Mouse (Mus musculus) hindbrain, embryonic 14.5 days (tissue): Measurements from ENCODE around the gene Nenf. TPM values are rescaled to one million over a fixed set of nuclear protein-coding genes. Genes with fewer than 3 reads are reported as not detected.
A peak's percentile ranks its signal among the peaks of the same experiment; 100 is the strongest.

Experiments
- ATAC-seq: fragments of 200-750 bp; cut with Nextera tagmentation; 2 replicates; pipeline ENCODE4 v1.8.0; 2017; ENCODE audit warnings: moderate number of reproducible peaks, mild to moderate bottlenecking, moderate TSS enrichment, moderate library complexity; ENCODE audit not compliant: low FRiP score
- DNase-seq: peaks from one replicate; pipeline ENCODE4 v3.0.0-alpha.2; 2015; ENCODE audit warnings: low spot score
- H3K27ac ChIP-seq: fragments of 300-500 bp; sonication (generic); 2 replicates; pipeline ENCODE4 v1.5.1; 2014; ENCODE audit warnings: mild to moderate bottlenecking, moderate library complexity
- H3K27me3 ChIP-seq: fragments of 300-500 bp; sonication (generic); 2 replicates; pipeline ENCODE4 v1.6.1; 2014; ENCODE audit warnings: mild to moderate bottlenecking, low read length, mixed read lengths; ENCODE audit not compliant: control insufficient read depth, insufficient read depth
- H3K36me3 ChIP-seq: fragments of 300-500 bp; sonication (generic); replicated peaks from 2 replicates; pipeline ENCODE4 v1.6.1; 2014; ENCODE audit not compliant: control insufficient read depth, insufficient read depth
- H3K4me1 ChIP-seq: fragments of 300-500 bp; sonication (generic); replicated peaks from 2 replicates; pipeline ENCODE4 v1.6.1; 2014; ENCODE audit warnings: antibody characterized with exemption, low read length, mixed read lengths; ENCODE audit not compliant: control insufficient read depth, insufficient read depth
- H3K4me2 ChIP-seq: fragments of 300-500 bp; sonication (generic); replicated peaks from 2 replicates; pipeline ENCODE4 v1.6.1; 2014; ENCODE audit warnings: mild to moderate bottlenecking, moderate library complexity
- H3K4me3 ChIP-seq: fragments of 300-500 bp; sonication (generic); replicated peaks from 2 replicates; pipeline ENCODE4 v1.5.1; 2014; ENCODE audit warnings: mild to moderate bottlenecking, low read length
- H3K9ac ChIP-seq: fragments of 300-500 bp; sonication (generic); 2 replicates; pipeline ENCODE4 v1.6.1; 2014
- H3K9me3 ChIP-seq: fragments of 300-500 bp; sonication (generic); 2 replicates; pipeline ENCODE4 v1.6.1; 2016; ENCODE audit warnings: low read length; ENCODE audit not compliant: control insufficient read depth
- WGBS: fragments of 180-500 bp; shearing (Covaris S2); extraction: QIAGEN DNeasy Blood & Tissue Kit; methylation state at CpG from one replicate; pipeline ENCODE4 v1.1.7; 2014; 5-methylcytosine and 5-hydroxymethylcytosine counted together
- polyA plus RNA-seq: library from polyadenylated mRNA; unstranded; fragments of >200 nt; fragmentation: Nextera tagmentation; extraction: Ambion mirVana; gene quantifications from 2 replicates; pipeline ENCODE4 v1.2.1, GENCODE M21; 2014

Nenf gene
- polyA plus RNA-seq, 1 experiment from 2014 or later: 166 TPM

DNA sequence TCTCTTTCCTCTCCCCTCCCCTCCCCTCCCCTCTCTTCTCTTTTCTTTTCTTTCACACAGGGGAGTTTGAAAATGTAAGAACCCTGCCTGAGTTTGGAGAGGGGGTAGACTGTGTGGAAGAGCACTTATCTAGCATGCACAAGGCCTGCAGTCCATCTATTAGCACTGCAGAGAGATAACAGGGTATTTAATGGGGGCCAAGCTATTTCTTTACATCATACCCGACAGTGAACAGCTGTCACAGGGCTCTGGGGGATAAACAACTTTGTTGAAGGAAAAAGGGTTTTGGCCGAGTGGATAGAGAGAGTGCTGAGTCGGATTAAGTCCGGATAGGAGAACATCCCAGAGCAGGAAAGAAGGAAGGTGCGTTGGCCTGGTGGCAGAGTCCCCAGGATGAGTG lies 31.0 kb upstream of the Nenf start:
- no peaks in the 10 kb centered on the region for H3K9me3 ChIP-seq
- H3K4me2 ChIP-seq: no peak overlapping the region
- H3K36me3 ChIP-seq: peaks cover 90% of the 10 kb centered on the region
- H3K4me1 ChIP-seq: no peaks in the 10 kb centered on the region
- no peak overlapping the region for H3K9ac ChIP-seq
- 68% methylated on average over 5 of the region's 5 CpGs for whole genome bisulfite sequencing
- H3K27me3 ChIP-seq: no peaks in the 10 kb centered on the region
- no peak overlapping the region for H3K4me3 ChIP-seq
- ATAC-seq (no peak), DNase-seq (no peak)
- no peak overlapping the region for H3K27ac ChIP-seq

DNA sequence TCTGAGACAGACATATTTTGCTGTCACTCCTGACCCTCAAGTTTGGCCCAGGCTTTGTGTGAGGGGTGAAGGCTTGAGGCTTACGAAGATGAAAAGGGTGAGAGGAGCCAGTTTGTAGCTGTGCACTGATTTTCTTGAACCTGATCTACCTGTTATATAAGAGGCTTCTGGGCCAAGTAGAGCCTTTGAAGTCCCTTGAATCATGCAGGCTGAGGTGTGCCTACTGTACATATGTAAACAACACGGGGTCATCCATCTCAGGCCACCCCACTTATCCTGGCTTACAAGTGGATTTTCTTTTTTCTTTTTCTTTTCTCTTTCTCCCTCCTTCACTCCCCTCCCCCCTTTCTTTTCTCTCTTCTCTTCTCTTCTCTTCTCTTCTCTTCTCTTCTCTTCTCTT lies 30.6 kb upstream of the Nenf start:
- Histone ChIP-seq H3K27ac (no peak overlapping the region), H3K9me3 (no peaks in the 10 kb centered on the region), H3K4me1 (no peaks in the 10 kb centered on the region), H3K4me2 (no peak overlapping the region), H3K4me3 (no peak overlapping the region), H3K36me3 (peaks cover 91% of the 10 kb centered on the region), H3K9ac (no peak overlapping the region), H3K27me3 (no peaks in the 10 kb centered on the region)
- DNase-seq (no peak), ATAC-seq (no peak)
- WGBS: 98% methylated on average over 2 of the region's 2 CpGs

DNA sequence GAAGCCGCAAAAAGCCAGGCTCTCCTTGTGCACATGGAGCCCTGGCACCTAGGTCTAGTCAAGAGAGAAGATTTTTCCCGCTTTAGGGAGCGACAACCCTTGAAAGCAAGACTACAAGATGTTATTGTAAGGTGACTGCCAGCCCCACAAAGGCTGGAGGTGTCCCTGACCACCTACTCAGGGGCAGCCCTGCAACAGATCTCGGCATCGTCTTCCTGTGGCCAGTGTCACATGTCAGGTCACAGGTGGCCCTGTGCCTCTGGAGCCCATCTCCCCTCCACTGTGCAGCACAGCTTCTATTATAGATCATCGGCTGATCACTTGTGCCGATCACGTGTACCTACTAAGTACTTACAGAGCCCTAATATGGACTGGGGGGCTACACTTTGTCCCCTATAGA lies 29.6 kb upstream of the Nenf start:
- H3K4me1 ChIP-seq: no peaks in the 10 kb centered on the region
- peaks cover 94% of the 10 kb centered on the region for H3K36me3 ChIP-seq
- 94% methylated on average over 8 of the region's 8 CpGs for WGBS
- H3K4me2 ChIP-seq: no peak overlapping the region
- no peak for DNase-seq
- H3K9me3 ChIP-seq: no peaks in the 10 kb centered on the region
- H3K27ac ChIP-seq: no peak overlapping the region
- H3K4me3 ChIP-seq: no peak overlapping the region
- no peak for ATAC-seq
- H3K9ac ChIP-seq: no peak overlapping the region
- H3K27me3 ChIP-seq: no peaks in the 10 kb centered on the region

DNA sequence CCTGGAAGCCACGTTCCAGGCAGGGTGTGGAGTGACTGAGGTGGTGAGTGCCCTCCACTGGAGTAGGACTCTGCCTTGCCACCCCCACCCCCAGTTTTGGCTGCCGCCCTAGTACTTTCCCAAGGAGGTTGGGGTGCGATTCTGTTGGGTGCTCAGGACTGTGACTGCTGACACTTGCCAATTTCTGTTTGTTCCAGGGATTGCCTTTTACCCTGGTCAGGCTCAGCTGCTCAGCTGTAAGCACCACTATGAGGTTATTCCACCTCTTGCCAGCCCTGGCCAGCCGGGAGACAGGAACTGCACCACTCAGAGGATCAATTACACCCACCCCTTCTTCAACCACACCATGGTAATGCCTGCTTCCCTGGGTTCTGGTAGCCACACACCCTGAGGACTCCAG lies 22.5 kb upstream of the Nenf start:
- whole genome bisulfite sequencing: 91% methylated on average over 4 of the region's 4 CpGs
- H3K36me3 ChIP-seq: peaks cover 81% of the 10 kb centered on the region

DNA sequence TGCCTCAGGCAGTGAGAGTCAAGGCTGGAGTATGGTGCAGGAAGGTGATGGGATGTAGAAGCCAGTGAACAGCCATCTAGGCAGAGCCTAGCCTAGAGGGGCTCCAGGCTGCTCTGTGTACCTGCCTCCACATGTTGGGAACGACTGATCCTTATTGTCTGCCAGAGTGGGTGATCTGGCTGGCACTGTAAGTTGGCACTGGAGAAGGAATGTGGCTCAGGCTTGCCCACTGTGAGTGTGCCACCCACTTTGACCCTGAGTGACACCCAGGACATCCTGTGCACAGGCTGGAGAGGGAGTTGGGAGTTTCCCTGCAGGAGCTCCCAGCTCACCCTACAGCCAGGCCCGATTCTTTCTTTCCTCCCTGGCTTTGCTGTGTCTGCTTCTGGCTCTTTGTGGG lies 21.9 kb upstream of the Nenf start:
- Histone ChIP-seq H3K9me3 (no peaks in the 10 kb centered on the region), H3K4me1 (no peaks in the 10 kb centered on the region), H3K4me3 (no peak overlapping the region), H3K36me3 (peaks cover 75% of the 10 kb centered on the region), H3K27ac (no peak overlapping the region), H3K27me3 (no peaks in the 10 kb centered on the region), H3K4me2 (no peak overlapping the region), H3K9ac (no peak overlapping the region)
- 95% methylated on average over 2 of the region's 2 CpGs for WGBS
- DNase-seq (no peak), ATAC-seq (no peak)

More for the DNA sequence above, 22.5 kb upstream of the Nenf start:
- DNase-seq (no peak), ATAC-seq (no peak)
- no peaks in the 10 kb centered on the region for H3K27me3 ChIP-seq
- no peak overlapping the region for H3K27ac ChIP-seq
- H3K9me3 ChIP-seq: no peaks in the 10 kb centered on the region
- H3K4me1 ChIP-seq: no peaks in the 10 kb centered on the region
- no peak overlapping the region for H3K9ac ChIP-seq
- H3K4me2 ChIP-seq: no peak overlapping the region
- no peak overlapping the region for H3K4me3 ChIP-seq

DNA sequence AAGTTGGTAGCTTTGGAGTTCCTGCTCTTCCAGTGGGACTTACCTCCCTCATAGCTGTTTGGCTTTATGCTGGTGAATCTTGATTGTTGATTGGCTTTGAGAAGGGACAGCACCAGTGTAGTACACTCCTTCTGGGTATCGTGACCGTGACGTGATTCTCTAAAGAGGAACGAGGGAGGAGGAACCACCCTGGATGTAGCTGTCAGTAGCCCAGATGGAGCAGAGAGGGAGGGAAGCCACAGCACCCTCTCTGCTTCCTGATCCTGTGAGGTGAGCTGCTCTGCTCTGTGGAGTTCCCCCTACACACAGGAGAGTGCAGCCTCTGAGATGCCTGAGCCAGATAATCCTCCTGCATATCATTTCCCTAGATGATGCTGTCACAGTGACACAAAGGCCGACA lies 16.5 kb upstream of the Nenf start:
- H3K4me3 ChIP-seq: no peak overlapping the region
- ATAC-seq (no peak), DNase-seq (no peak)
- no peak overlapping the region for H3K4me2 ChIP-seq
- peaks cover 59% of the 10 kb centered on the region for H3K36me3 ChIP-seq
- 77% methylated on average over 5 of the region's 5 CpGs for WGBS
- no peaks in the 10 kb centered on the region for H3K9me3 ChIP-seq
- no peak overlapping the region for H3K27ac ChIP-seq
- H3K4me1 ChIP-seq: no peaks in the 10 kb centered on the region
- H3K27me3 ChIP-seq: no peaks in the 10 kb centered on the region
- H3K9ac ChIP-seq: no peak overlapping the region

DNA sequence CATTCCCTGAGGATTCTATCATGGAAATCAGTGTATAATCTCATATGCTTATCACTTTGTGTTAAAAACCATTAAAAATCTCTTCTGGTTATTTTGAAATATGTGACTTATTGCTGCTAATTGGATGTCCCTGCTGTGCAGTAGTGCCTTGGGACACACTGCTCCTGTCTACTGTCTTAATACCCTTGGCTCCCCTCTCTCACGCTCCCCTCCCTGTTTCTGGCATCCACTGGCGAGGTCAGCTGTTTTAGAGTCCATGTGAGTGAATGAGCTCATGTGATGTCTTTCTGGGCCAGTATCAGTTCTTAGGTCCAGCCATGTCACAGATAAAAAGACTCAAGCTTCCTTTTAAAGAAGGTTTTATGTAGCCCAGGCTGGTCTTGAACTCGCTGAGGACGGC lies 12.4 kb upstream of the Nenf start:
- 87% methylated on average over 4 of the region's 4 CpGs for WGBS

DNA sequence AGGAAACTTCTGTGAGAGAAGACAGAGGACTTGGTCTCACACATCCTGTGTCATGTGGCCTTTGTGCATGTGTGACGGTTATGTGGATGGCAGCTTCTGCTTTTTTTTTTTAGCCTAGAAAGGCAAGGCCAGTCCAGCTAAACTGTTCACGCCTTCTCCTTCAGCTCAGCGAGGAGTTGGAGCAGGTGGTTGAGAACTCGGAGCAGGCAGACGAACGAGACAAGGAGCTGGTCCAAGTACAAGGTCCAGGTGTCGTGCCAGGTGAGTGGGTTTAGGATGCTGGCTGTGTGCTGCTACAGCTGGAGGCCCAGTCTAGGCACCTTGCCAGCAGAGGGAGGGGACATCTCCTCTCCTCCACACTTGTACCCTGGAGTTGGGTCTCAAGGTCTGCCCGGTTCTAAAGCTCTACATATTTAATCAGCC lies 10.0 kb upstream of the Nenf start:
- WGBS: 75% methylated on average over 8 of the region's 8 CpGs
- Histone ChIP-seq H3K4me3 (no peak overlapping the region), H3K27me3 (no peaks in the 10 kb centered on the region), H3K36me3 (peaks cover 16% of the 10 kb centered on the region), H3K4me2 (peak overlapping the region; percentile 57), H3K27ac (no peak overlapping the region), H3K9me3 (no peaks in the 10 kb centered on the region), H3K4me1 (peaks cover 29% of the 10 kb centered on the region), H3K9ac (no peak overlapping the region)
- no peak for ATAC-seq
- DNase-seq: no peak

More for the DNA sequence above, 12.4 kb upstream of the Nenf start:
- H3K9ac ChIP-seq: no peak overlapping the region
- H3K36me3 ChIP-seq: peaks cover 32% of the 10 kb centered on the region
- H3K4me2 ChIP-seq: no peak overlapping the region
- ATAC-seq (no peak), DNase-seq (no peak)
- H3K9me3 ChIP-seq: no peaks in the 10 kb centered on the region
- H3K27me3 ChIP-seq: no peaks in the 10 kb centered on the region
- peaks cover 25% of the 10 kb centered on the region for H3K4me1 ChIP-seq
- H3K27ac ChIP-seq: no peak overlapping the region
- no peak overlapping the region for H3K4me3 ChIP-seq

DNA sequence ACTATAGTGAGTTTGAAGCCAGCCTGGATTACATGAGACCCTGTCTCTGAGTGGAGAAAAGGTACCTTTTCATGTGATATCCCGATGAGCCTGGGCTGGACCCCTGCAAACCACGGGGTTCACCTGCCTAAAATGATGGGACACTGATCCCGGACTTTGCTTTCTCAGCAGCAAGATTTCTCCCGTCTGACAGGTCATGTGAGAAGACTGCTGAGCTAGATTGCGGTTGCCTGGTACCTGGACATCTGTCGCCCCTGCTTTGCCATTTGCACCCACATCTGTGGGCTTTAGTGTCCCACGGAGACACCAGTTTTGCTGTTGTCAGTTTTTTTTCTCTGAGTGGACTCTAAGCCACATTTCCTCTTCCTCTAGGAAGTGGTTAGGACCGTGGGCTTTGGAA lies 9.3 kb upstream of the Nenf start:
- peaks cover 29% of the 10 kb centered on the region for H3K4me1 ChIP-seq
- H3K9me3 ChIP-seq: no peaks in the 10 kb centered on the region
- no peak overlapping the region for H3K27ac ChIP-seq
- peak overlapping the region; percentile 66 for H3K4me3 ChIP-seq
- DNase-seq (no peak), ATAC-seq (no peak)
- H3K4me2 ChIP-seq: peak overlapping the region; percentile 57
- H3K27me3 ChIP-seq: no peaks in the 10 kb centered on the region
- 82% methylated on average over 8 of the region's 8 CpGs for WGBS
- peaks cover 9% of the 10 kb centered on the region for H3K36me3 ChIP-seq
- H3K9ac ChIP-seq: peak overlapping the region; percentile 81; the same call in 1 of the 2 replicates

DNA sequence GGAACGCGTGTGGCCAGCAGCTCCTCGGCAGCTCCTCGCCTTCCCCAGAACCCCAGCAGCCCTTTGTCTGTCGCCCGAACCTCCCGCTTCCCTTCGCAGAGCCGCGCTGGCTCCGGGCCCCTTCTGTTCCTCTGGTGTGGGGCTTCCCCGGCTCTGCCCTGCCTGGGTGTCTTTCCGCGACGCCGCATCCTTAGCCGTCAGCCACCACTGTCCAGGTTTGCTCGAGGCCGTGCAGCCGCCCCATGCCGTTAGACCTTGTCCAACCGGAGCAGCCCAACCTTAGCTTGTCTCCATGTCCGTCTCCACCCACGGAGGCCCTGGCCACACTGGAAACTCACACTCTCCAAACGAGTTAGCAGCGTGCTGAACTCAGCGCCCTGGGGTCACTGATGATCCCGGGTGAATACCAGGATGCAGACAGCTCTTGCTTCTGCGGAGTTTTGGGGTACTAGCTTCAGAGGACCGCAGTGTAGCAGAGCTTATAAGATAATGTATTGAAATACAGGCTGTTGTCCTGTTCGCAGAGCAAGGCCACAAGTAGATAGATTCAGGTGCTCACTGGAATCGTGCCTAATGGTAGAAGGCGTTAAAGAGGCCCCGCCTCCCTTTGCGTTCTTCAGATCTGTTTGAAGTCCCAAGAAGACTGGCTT lies 8.4 kb upstream of the Nenf start:
- WGBS: 1% methylated on average over 35 of the region's 35 CpGs
- Histone ChIP-seq H3K9me3 (no peaks in the 10 kb centered on the region), H3K4me2 (peak overlapping the region; percentile 57), H3K4me3 (peak overlapping the region; percentile 66), H3K27ac (peak overlapping the region; percentile 79), H3K4me1 (peaks cover 29% of the 10 kb centered on the region), H3K27me3 (no peaks in the 10 kb centered on the region), H3K36me3 (peaks cover 2% of the 10 kb centered on the region), H3K9ac (peak overlapping the region; percentile 81)
- peak; percentile 67 for ATAC-seq
- peak; percentile 42 for DNase-seq
